Mouse (Mus musculus): ENCODE data around the gene Ssh2.
A peak's percentile ranks its signal among the peaks of the same experiment; 100 is the strongest.

Ssh2 gene

GRCm38 (mm10) chr11:77215951-77216760 lies at the start of gene Ssh2:
Gene Ssh2, plus strand, starts transcription at chr11:77216287.
- peak; percentile 86 to 95 for DNase-seq (ENCODE audit: low spot score in 2 of 2)

GRCm38 (mm10) chr11:77173731-77174130 lies 42.4 kb upstream of the Ssh2 start:
- DNase-seq (ENCODE audit: low spot score in 2 of 2) = no peak

GRCm38 (mm10) chr11:77174531-77174930 lies 41.6 kb upstream of the Ssh2 start:
- DNase-seq (ENCODE audit: low spot score in 2 of 2) = no peak

GRCm38 (mm10) chr11:77179771-77180170 lies 36.3 kb upstream of the Ssh2 start:
- DNase-seq (ENCODE audit: low spot score in 2 of 2) = no peak

- no peak for DNase-seq (ENCODE audit: low spot score in 2 of 2)
Measured at GRCm38 (mm10) chr11:77180886-77181285, 35.2 kb upstream of the Ssh2 start.

GRCm38 (mm10) chr11:77181528-77181927 lies 34.6 kb upstream of the Ssh2 start:
- no peak for DNase-seq (ENCODE audit: low spot score in 2 of 2)

GRCm38 (mm10) chr11:77182041-77182440 lies 34.0 kb upstream of the Ssh2 start:
- DNase-seq (ENCODE audit: low spot score in 2 of 2) = no peak

- no peak for DNase-seq (ENCODE audit: low spot score in 2 of 2)
Measured at GRCm38 (mm10) chr11:77182616-77183015, 33.5 kb upstream of the Ssh2 start.

- no peak for DNase-seq (ENCODE audit: low spot score in 2 of 2)
Measured at GRCm38 (mm10) chr11:77184926-77185325, 31.2 kb upstream of the Ssh2 start.

- DNase-seq (ENCODE audit: low spot score in 2 of 2) = no peak
Measured at GRCm38 (mm10) chr11:77188868-77189267, 27.2 kb upstream of the Ssh2 start, which contains the start of gene Efcab5. Gene Efcab5, minus strand, starts transcription at chr11:77188968.

GRCm38 (mm10) chr11:77193410-77193809 lies 22.7 kb upstream of the Ssh2 start:
- DNase-seq (ENCODE audit: low spot score in 2 of 2) = no peak

GRCm38 (mm10) chr11:77193941-77194553 lies 22.0 kb upstream of the Ssh2 start:
- DNase-seq (ENCODE audit: low spot score in 2 of 2) = no peak

GRCm38 (mm10) chr11:77194762-77195161 lies 21.3 kb upstream of the Ssh2 start:
- DNase-seq (ENCODE audit: low spot score in 2 of 2) = no peak

GRCm38 (mm10) chr11:77195360-77196109 lies 20.6 kb upstream of the Ssh2 start:
- no peak for DNase-seq (ENCODE audit: low spot score in 2 of 2)

- peak; percentile 49 to 67 for DNase-seq (ENCODE audit: low spot score in 2 of 2)
Measured at GRCm38 (mm10) chr11:77196181-77197143, 19.6 kb upstream of the Ssh2 start.

- DNase-seq (ENCODE audit: low spot score in 2 of 2) = no peak
Measured at GRCm38 (mm10) chr11:77199636-77200035, 16.5 kb upstream of the Ssh2 start.

- DNase-seq (ENCODE audit: low spot score in 2 of 2) = no peak
Measured at GRCm38 (mm10) chr11:77200703-77201102, 15.4 kb upstream of the Ssh2 start.

GRCm38 (mm10) chr11:77214142-77214692 lies 1.9 kb upstream of the Ssh2 start:
- DNase-seq (ENCODE audit: low spot score in 2 of 2) = no peak

GRCm38 (mm10) chr11:77214755-77215154 lies 1.3 kb upstream of the Ssh2 start:
- peak; percentile 61 to 74 for DNase-seq (ENCODE audit: low spot score in 2 of 2)

GRCm38 (mm10) chr11:77215483-77215882 lies 604 bp upstream of the Ssh2 start:
- no peak for DNase-seq (ENCODE audit: low spot score in 2 of 2)

GRCm38 (mm10) chr11:77216761-77217130 lies 659 bp downstream of the Ssh2 start:
- no peak for DNase-seq (ENCODE audit: low spot score in 2 of 2)

All from spleen, postnatal 4 days (tissue).